Mouse (Mus musculus) neural tube, embryonic 12.5 days (tissue): ENCODE results near the gene Lama2. TPM values are rescaled to one million over a fixed set of nuclear protein-coding genes. Genes with fewer than 3 reads are reported as not detected.

Experiments
- ATAC-seq: fragments of 200-750 bp; cut with Nextera tagmentation; 2 replicates; pipeline ENCODE4 v1.8.0; 2017; ENCODE audit warnings: low read depth, mild to moderate bottlenecking, moderate TSS enrichment, moderate library complexity; ENCODE audit not compliant: low FRiP score
- H3K27ac ChIP-seq: fragments of 300-500 bp; sonication (generic); 2 replicates; pipeline ENCODE4 v1.5.1; 2016
- H3K27me3 ChIP-seq: fragments of 300-500 bp; sonication (generic); replicated peaks from 2 replicates; pipeline ENCODE4 v1.6.1; 2016; ENCODE audit warnings: mild to moderate bottlenecking
- H3K36me3 ChIP-seq: fragments of 300-500 bp; sonication (generic); 2 replicates; pipeline ENCODE4 v1.6.1; 2016; ENCODE audit warnings: mild to moderate bottlenecking
- H3K4me1 ChIP-seq: fragments of 300-500 bp; sonication (generic); 2 replicates; pipeline ENCODE4 v1.6.1; 2016
- H3K4me2 ChIP-seq: fragments of 300-500 bp; sonication (generic); replicated peaks from 2 replicates; pipeline ENCODE4 v1.6.1; 2016; ENCODE audit warnings: mild to moderate bottlenecking
- H3K4me3 ChIP-seq: fragments of 300-500 bp; sonication (generic); 2 replicates; pipeline ENCODE4 v1.5.1; 2016
- H3K9ac ChIP-seq: fragments of 300-500 bp; sonication (generic); 2 replicates; pipeline ENCODE4 v1.6.1; 2016; ENCODE audit warnings: mild to moderate bottlenecking
- H3K9me3 ChIP-seq: fragments of 300-500 bp; sonication (generic); 2 replicates; pipeline ENCODE4 v1.6.1; 2016; ENCODE audit warnings: mild to moderate bottlenecking
- WGBS: fragments of 180-500 bp; shearing (Covaris S2); methylation state at CpG from one replicate; pipeline ENCODE4 v1.1.7; 2016; 5-methylcytosine and 5-hydroxymethylcytosine counted together
- polyA plus RNA-seq: library from polyadenylated mRNA; unstranded; fragments of >200 nt; fragmentation: Nextera tagmentation; extraction: Ambion mirVana; gene quantifications from 2 replicates; pipeline ENCODE4 v1.2.1, GENCODE M21; 2016

Lama2 gene
- polyA plus RNA-seq, 1 experiment from 2014 or later = 12.3 TPM

- Histone ChIP-seq H3K9ac (no peak overlapping the region), H3K4me2 (no peak overlapping the region), H3K4me3 (no peak overlapping the region), H3K4me1 (no peaks in the 10 kb centered on the region), H3K27ac (no peak overlapping the region), H3K27me3 (no peaks in the 10 kb centered on the region), H3K36me3 (no peaks in the 10 kb centered on the region), H3K9me3 (no peaks in the 10 kb centered on the region)
- ATAC-seq = 0 out of 2 replicates have a peak, but pooled peaks have one; percentile 61
- 38% methylated on average over 7 of the region's 7 CpGs for WGBS
Measured at GRCm38 (mm10) chr10:27344278-27344677, 275.3 kb downstream of the Lama2 start.

GRCm38 (mm10) chr10:27322410-27322990, 297.1 kb downstream of the Lama2 start:
- Histone ChIP-seq H3K9ac (no peak overlapping the region), H3K4me3 (no peak overlapping the region), H3K4me2 (no peak overlapping the region), H3K27ac (no peak overlapping the region), H3K36me3 (no peaks in the 10 kb centered on the region), H3K9me3 (no peaks in the 10 kb centered on the region), H3K4me1 (no peaks in the 10 kb centered on the region), H3K27me3 (no peaks in the 10 kb centered on the region)
- 43% methylated on average over 4 of the region's 4 CpGs for WGBS
- ATAC-seq = no peak

- Histone ChIP-seq H3K4me1 (no peaks in the 10 kb centered on the region), H3K27me3 (no peaks in the 10 kb centered on the region), H3K9me3 (no peaks in the 10 kb centered on the region), H3K9ac (no peak overlapping the region), H3K4me2 (no peak overlapping the region), H3K4me3 (no peak overlapping the region), H3K36me3 (no peaks in the 10 kb centered on the region), H3K27ac (no peak overlapping the region)
- peak; percentile 88 for ATAC-seq
- 70% methylated on average over 8 of the region's 8 CpGs for WGBS
Measured at GRCm38 (mm10) chr10:27307444-27307843, 312.1 kb downstream of the Lama2 start.

- 76% methylated on average over 3 of the region's 3 CpGs for WGBS
- Histone ChIP-seq H3K27me3 (no peaks in the 10 kb centered on the region), H3K27ac (no peak overlapping the region), H3K4me1 (no peaks in the 10 kb centered on the region), H3K36me3 (no peaks in the 10 kb centered on the region), H3K4me3 (no peak overlapping the region), H3K9ac (no peak overlapping the region), H3K9me3 (no peaks in the 10 kb centered on the region), H3K4me2 (no peak overlapping the region)
- ATAC-seq = no peak
Measured at GRCm38 (mm10) chr10:27305301-27305700, 314.3 kb downstream of the Lama2 start.

- H3K4me1 ChIP-seq = peaks cover 5% of the 10 kb centered on the region; the same call in 1 of the 2 replicates
- no peak overlapping the region for H3K4me2 ChIP-seq
- H3K27ac ChIP-seq = no peak overlapping the region
- no peak overlapping the region for H3K4me3 ChIP-seq
- no peak overlapping the region for H3K9ac ChIP-seq
- no peaks in the 10 kb centered on the region for H3K27me3 ChIP-seq
- H3K36me3 ChIP-seq = no peaks in the 10 kb centered on the region
- no peaks in the 10 kb centered on the region for H3K9me3 ChIP-seq
- 23% methylated on average over 10 of the region's 10 CpGs for WGBS
- ATAC-seq = peak; percentile 50
Measured at GRCm38 (mm10) chr10:27285098-27285860, 334.3 kb downstream of the Lama2 start.

- Histone ChIP-seq H3K4me1 (no peaks in the 10 kb centered on the region), H3K4me3 (no peak overlapping the region), H3K36me3 (no peaks in the 10 kb centered on the region), H3K27me3 (no peaks in the 10 kb centered on the region), H3K9ac (no peak overlapping the region), H3K9me3 (no peaks in the 10 kb centered on the region), H3K4me2 (no peak overlapping the region), H3K27ac (no peak overlapping the region)
- no peak for ATAC-seq
- WGBS = 66% methylated on average over 2 of the region's 2 CpGs
Measured at GRCm38 (mm10) chr10:27267432-27267831, 352.1 kb downstream of the Lama2 start.

- H3K4me1 ChIP-seq = no peaks in the 10 kb centered on the region
- WGBS = 63% methylated on average over 2 of the region's 2 CpGs
- H3K36me3 ChIP-seq = no peaks in the 10 kb centered on the region
- no peak overlapping the region for H3K27ac ChIP-seq
- no peak overlapping the region for H3K9ac ChIP-seq
- no peak overlapping the region for H3K4me3 ChIP-seq
- H3K27me3 ChIP-seq = no peaks in the 10 kb centered on the region
- H3K9me3 ChIP-seq = no peaks in the 10 kb centered on the region
- no peak for ATAC-seq
- no peak overlapping the region for H3K4me2 ChIP-seq
Measured at GRCm38 (mm10) chr10:27265812-27266211, 353.7 kb downstream of the Lama2 start.

- no peak overlapping the region for H3K27ac ChIP-seq
- H3K4me2 ChIP-seq = no peak overlapping the region
- H3K4me3 ChIP-seq = no peak overlapping the region
- no peak overlapping the region for H3K9ac ChIP-seq
- no peak for ATAC-seq
- no peaks in the 10 kb centered on the region for H3K4me1 ChIP-seq
- H3K9me3 ChIP-seq = no peaks in the 10 kb centered on the region
- H3K27me3 ChIP-seq = no peaks in the 10 kb centered on the region
- WGBS = 55% methylated on average over 2 of the region's 2 CpGs
- no peaks in the 10 kb centered on the region for H3K36me3 ChIP-seq
Measured at GRCm38 (mm10) chr10:27264713-27265112, 354.8 kb downstream of the Lama2 start.

GRCm38 (mm10) chr10:27249741-27250140, 369.8 kb downstream of the Lama2 start:
- Histone ChIP-seq H3K4me3 (no peak overlapping the region), H3K4me2 (no peak overlapping the region), H3K27me3 (no peaks in the 10 kb centered on the region), H3K27ac (no peak overlapping the region), H3K9ac (no peak overlapping the region), H3K4me1 (no peaks in the 10 kb centered on the region), H3K36me3 (no peaks in the 10 kb centered on the region), H3K9me3 (no peaks in the 10 kb centered on the region)
- ATAC-seq = no peak
- WGBS = 93% methylated on average over 1 of the region's 1 CpGs

- H3K4me1 ChIP-seq = no peaks in the 10 kb centered on the region
- WGBS = 55% methylated on average over 4 of the region's 4 CpGs
- no peak overlapping the region for H3K9ac ChIP-seq
- no peak overlapping the region for H3K4me3 ChIP-seq
- no peaks in the 10 kb centered on the region for H3K36me3 ChIP-seq
- H3K27me3 ChIP-seq = no peaks in the 10 kb centered on the region
- H3K9me3 ChIP-seq = no peaks in the 10 kb centered on the region
- no peak overlapping the region for H3K4me2 ChIP-seq
- ATAC-seq = no peak
- no peak overlapping the region for H3K27ac ChIP-seq
Measured at GRCm38 (mm10) chr10:27234755-27235154, 384.8 kb downstream of the Lama2 start.

GRCm38 (mm10) chr10:27233577-27233976, 386.0 kb downstream of the Lama2 start:
- no peak for ATAC-seq
- WGBS = 84% methylated on average over 5 of the region's 5 CpGs
- Histone ChIP-seq H3K27ac (no peak overlapping the region), H3K4me1 (no peaks in the 10 kb centered on the region), H3K27me3 (no peaks in the 10 kb centered on the region), H3K4me3 (no peak overlapping the region), H3K9me3 (no peaks in the 10 kb centered on the region), H3K36me3 (no peaks in the 10 kb centered on the region), H3K9ac (no peak overlapping the region), H3K4me2 (no peak overlapping the region)

- Histone ChIP-seq H3K4me3 (no peak overlapping the region), H3K27ac (no peak overlapping the region), H3K27me3 (no peaks in the 10 kb centered on the region), H3K9ac (no peak overlapping the region), H3K9me3 (no peaks in the 10 kb centered on the region), H3K4me1 (no peaks in the 10 kb centered on the region; the same call in 1 of the 2 replicates), H3K4me2 (no peak overlapping the region), H3K36me3 (no peaks in the 10 kb centered on the region)
- ATAC-seq = peak; percentile 65; the same call in 1 of the 2 replicates
- WGBS = 61% methylated on average over 8 of the region's 8 CpGs
Measured at GRCm38 (mm10) chr10:27223815-27224375, 395.7 kb downstream of the Lama2 start.
